In the genomic region with DNA sequence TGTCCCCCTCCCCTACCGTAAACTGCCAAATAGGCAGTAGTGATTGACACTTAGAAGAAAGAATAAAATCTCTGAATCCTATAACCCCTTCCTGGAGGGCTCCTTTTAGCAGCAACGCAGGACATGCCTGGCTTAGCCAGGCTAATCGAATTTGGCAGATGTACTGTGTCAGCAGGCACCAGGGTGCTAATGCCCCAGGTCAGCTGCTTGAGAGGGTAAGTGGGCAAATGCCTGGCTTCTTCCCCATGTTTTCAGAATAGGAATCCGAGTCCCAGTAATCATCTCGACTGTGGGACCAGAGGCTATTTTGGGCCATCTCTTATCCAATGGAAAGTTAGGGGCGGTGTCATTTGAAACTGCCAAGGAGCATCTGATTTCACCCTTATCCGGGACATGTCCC, we compare ENCODE assay signal across 17 mouse cellular contexts.
A peak's percentile ranks its signal among the peaks of the same experiment; 100 is the strongest.
DNase-seq lines count a peak whose midpoint lies in the region; ATAC-seq and TF ChIP-seq lines count a peak whose summit lies in the region.
"Had no signal": no experiment of that assay in that cellular context is flagged by ENCODE, and none has a peak within 500 bp of the region (broad histone marks: within the 10 kb centered on the region; RNA-seq: fewer than 3 reads in every experiment).

No protein-coding gene starts in this region.

- H3K4me2 ChIP-seq in lung, postnatal 0 days (replicated peaks; ENCODE audit: low read depth, low read length) = no peak overlapping the region
- no peak overlapping the region for H3K4me2 ChIP-seq in myocyte (ENCODE audit: low read depth)
- H3K4me2 ChIP-seq in neural tube, embryonic 15.5 days = no peak overlapping the region
- H3K4me2 ChIP-seq: heart, embryonic 13.5 days; hindbrain, embryonic 15.5 days; limb, embryonic 15.5 days; stomach, embryonic 15.5 days had no signal

- peak overlapping the region; percentile 56; the same call in 1 of the 2 replicates for H3K27ac ChIP-seq in gastrocnemius, adult 2 months
- no peak overlapping the region for H3K27ac ChIP-seq in lung, postnatal 0 days (ENCODE audit: low read length)
- H3K27ac ChIP-seq in neural tube, embryonic 15.5 days (replicated peaks) = no peak overlapping the region
- H3K27ac ChIP-seq: heart, embryonic 13.5 days; hindbrain, embryonic 15.5 days; limb, embryonic 15.5 days; stomach, embryonic 15.5 days had no signal

- intact Hi-C loops in gastrocnemius, adult 2 months (cut with DNase I) = loop anchor here (10.0 kb wide), 1 partner anchor 149 kb away; no protein-coding TSS in a partner anchor

- DNase-seq in gastrocnemius, adult 2 months = peak; percentile 26
- DNase-seq in gastrocnemius, postnatal 10 days = no peak
- peak; percentile 2 for DNase-seq in lung, postnatal 10 days
- DNase-seq in lung, postnatal 0 days (ENCODE audit: low spot score) = no peak
- peak; percentile 45 to 57 for DNase-seq in kidney, adult 8-10 months
- no peak for DNase-seq in frontal cortex, postnatal 10 days (ENCODE audit: low spot score in 2 of 2)
- DNase-seq: cerebellum, adult 9-10 months; embryo, embryonic 11 days; forebrain, postnatal 0 days; lung, adult 18-20 months; thymus, postnatal 25 days had no signal

- no peaks in the 10 kb centered on the region for H3K36me3 ChIP-seq in lung, postnatal 0 days (ENCODE audit: insufficient read depth, low read length)
- H3K36me3 ChIP-seq in myocyte (ENCODE audit: control insufficient read depth, insufficient read depth) = no peaks in the 10 kb centered on the region
- H3K36me3 ChIP-seq in neural tube, embryonic 15.5 days = no peaks in the 10 kb centered on the region
- H3K36me3 ChIP-seq: heart, embryonic 13.5 days; hindbrain, embryonic 15.5 days; limb, embryonic 15.5 days; stomach, embryonic 15.5 days had no signal

- H3ac ChIP-seq in myocyte (ENCODE audit: control insufficient read depth, insufficient read length) = no peak overlapping the region

- no peaks in the 10 kb centered on the region for H3K9me3 ChIP-seq in lung, postnatal 0 days (ENCODE audit: low read length)
- H3K9me3 ChIP-seq in neural tube, embryonic 15.5 days (replicated peaks) = no peaks in the 10 kb centered on the region
- H3K9me3 ChIP-seq: heart, embryonic 13.5 days; hindbrain, embryonic 15.5 days; limb, embryonic 15.5 days; stomach, embryonic 15.5 days had no signal

- H3K27me3 ChIP-seq in lung, postnatal 0 days (replicated peaks; ENCODE audit: insufficient read depth, low read length) = no peaks in the 10 kb centered on the region
- H3K27me3 ChIP-seq in myocyte (ENCODE audit: control insufficient read depth, insufficient read depth, insufficient read length) = no peaks in the 10 kb centered on the region
- H3K27me3 ChIP-seq in neural tube, embryonic 15.5 days (replicated peaks) = no peaks in the 10 kb centered on the region
- H3K27me3 ChIP-seq: heart, embryonic 13.5 days; hindbrain, embryonic 15.5 days; limb, embryonic 15.5 days; stomach, embryonic 15.5 days had no signal

- WGBS in lung, postnatal 0 days = 40% methylated on average over 7 of the region's 7 CpGs
- WGBS in neural tube, embryonic 15.5 days = 74% methylated on average over 7 of the region's 7 CpGs

- TF ChIP-seq POLR2A in myocyte (IDR thresholded peaks at IDR 0.05; ENCODE audit: insufficient read length, low read depth) = no peak

- H3K4me1 ChIP-seq in lung, postnatal 0 days (ENCODE audit: insufficient read depth, low read depth, low read length) = no peaks in the 10 kb centered on the region
- H3K4me1 ChIP-seq in neural tube, embryonic 15.5 days = no peaks in the 10 kb centered on the region
- H3K4me1 ChIP-seq: hindbrain, embryonic 15.5 days; limb, embryonic 15.5 days; stomach, embryonic 15.5 days had no signal

- no peak for TF ChIP-seq EP300 in lung, postnatal 0 days (IDR thresholded peaks at IDR 0.05)

- ATAC-seq in lung, postnatal 0 days = no peak
- ATAC-seq in neural tube, embryonic 15.5 days (ENCODE audit: low FRiP score) = no peak
- ATAC-seq: forebrain, postnatal 0 days had no signal

- H3K9ac ChIP-seq in lung, postnatal 0 days (replicated peaks; ENCODE audit: low read depth) = no peak overlapping the region
- H3K9ac ChIP-seq in neural tube, embryonic 15.5 days (replicated peaks) = no peak overlapping the region
- H3K9ac ChIP-seq: forebrain, postnatal 0 days; heart, embryonic 13.5 days; hindbrain, embryonic 15.5 days; limb, embryonic 15.5 days; stomach, embryonic 15.5 days had no signal

- no peak for TF ChIP-seq CTCF in gastrocnemius, adult 2 months (IDR thresholded peaks at IDR 0.05)
- TF ChIP-seq CTCF in lung, postnatal 0 days (IDR thresholded peaks at IDR 0.05) = no peak

- no peak overlapping the region for H3K4me3 ChIP-seq in gastrocnemius, adult 2 months
- H3K4me3 ChIP-seq in lung, postnatal 0 days (ENCODE audit: low read depth, low read length) = no peak overlapping the region
- H3K4me3 ChIP-seq in myocyte = no peak overlapping the region
- H3K4me3 ChIP-seq in neural tube, embryonic 15.5 days (replicated peaks) = no peak overlapping the region
- H3K4me3 ChIP-seq: heart, embryonic 13.5 days; hindbrain, embryonic 15.5 days; limb, embryonic 15.5 days; stomach, embryonic 15.5 days had no signal

- H3K79me2 ChIP-seq in myocyte (ENCODE audit: control insufficient read depth, insufficient read depth) = no peaks in the 10 kb centered on the region

TF ChIP-seq in myocyte, 11 proteins besides CTCF, POLR2A, EP300 and RAD21:
- TF ChIP-seq MYOD1 (IDR thresholded peaks at IDR 0.05; ENCODE audit: control insufficient read depth in 1 of 3, insufficient read length in 2 of 3, low read depth in 2 of 3) (peak in 1 of 3 experiments; percentile 29), POLR2AphosphoS2 (IDR thresholded peaks at IDR 0.05; ENCODE audit: insufficient read length, low read depth) (no peak), MYOG (IDR thresholded peaks at IDR 0.05; ENCODE audit: control insufficient read depth in 1 of 3, insufficient read depth in 1 of 3, insufficient read length in 2 of 3, low read depth in 2 of 3) (peak in 2 of 3 experiments; percentile 12 to 38)
TF ChIP-seq in myocyte: peak in this region for 2.

Comparison
In these comparisons a context has a peak if more than half of its experiments do, and no peak if none do; other contexts are left out.
1. DNase-seq: peak in gastrocnemius, adult 2 months (single experiment), lung, postnatal 10 days (single experiment) and kidney, adult 8-10 months (2 of 2); none in gastrocnemius, postnatal 10 days (single experiment), lung, postnatal 0 days (single experiment) and frontal cortex, postnatal 10 days (0 of 2).